Mouse (Mus musculus) adrenal gland, adult 18-20 months (tissue): Measurements from ENCODE around the gene Olfr263. TPM values are rescaled to one million over a fixed set of nuclear protein-coding genes. Genes with fewer than 3 reads are reported as not detected.
A peak's percentile ranks its signal among the peaks of the same experiment; 100 is the strongest.

ENCODE experiments used
- DNase-seq, 2 experiments: peaks; one replicate each; pipeline ENCODE4 v3.0.0; 2021 to 2022; ENCODE audit warnings: low spot score in 2 of 2
- total RNA-seq, 2 experiments: library from RNA; stranded (reverse); gene quantifications; 1 replicate in 1 of 2; 2 replicates in 1 of 2; pipeline ENCODE4 v1.2.3; 2021

The Olfr263 gene
- total RNA-seq, 2 experiments from 2014 or later = not detected

- DNase-seq = peak; percentile 74 to 82
Measured at GRCm38 (mm10) chr13:21169657-21170430, 40.4 kb downstream of the Olfr263 start.

GRCm38 (mm10) chr13:21170431-21171155 lies 41.2 kb downstream of the Olfr263 start:
- no peak for DNase-seq

- no peak for DNase-seq
Measured at GRCm38 (mm10) chr13:21171156-21171530, 41.7 kb downstream of the Olfr263 start.

- DNase-seq = no peak
Measured at GRCm38 (mm10) chr13:21171600-21172150, 42.2 kb downstream of the Olfr263 start.

GRCm38 (mm10) chr13:21172241-21173027 lies 43.0 kb downstream of the Olfr263 start:
- peak; percentile 65 to 70 for DNase-seq

- DNase-seq = peak; percentile 71 to 82
Measured at GRCm38 (mm10) chr13:21173072-21173471, 43.6 kb downstream of the Olfr263 start.

- no peak for DNase-seq
Measured at GRCm38 (mm10) chr13:21176733-21177132, 47.3 kb downstream of the Olfr263 start.

GRCm38 (mm10) chr13:21177657-21178056 lies 48.2 kb downstream of the Olfr263 start:
- DNase-seq = no peak

GRCm38 (mm10) chr13:21178364-21178763 lies 48.9 kb downstream of the Olfr263 start:
- DNase-seq = no peak

- peak in 1 of 2 experiments; percentile 36 for DNase-seq
Measured at GRCm38 (mm10) chr13:21179367-21179723, 49.9 kb downstream of the Olfr263 start, which contains the start of gene Trim27. Trim27 (plus strand) TSS chr13:21179445.

- peak; percentile 75 to 80 for DNase-seq
Measured at GRCm38 (mm10) chr13:21179724-21180550, 50.5 kb downstream of the Olfr263 start.

- DNase-seq = peak in 1 of 2 experiments; percentile 58
Measured at GRCm38 (mm10) chr13:21180551-21181530, 51.4 kb downstream of the Olfr263 start.

GRCm38 (mm10) chr13:21181996-21182395 lies 52.6 kb downstream of the Olfr263 start:
- DNase-seq = no peak

GRCm38 (mm10) chr13:21183066-21183465 lies 53.6 kb downstream of the Olfr263 start:
- DNase-seq = no peak

- no peak for DNase-seq
Measured at GRCm38 (mm10) chr13:21183661-21184060, 54.2 kb downstream of the Olfr263 start.

- no peak for DNase-seq
Measured at GRCm38 (mm10) chr13:21185521-21185920, 56.1 kb downstream of the Olfr263 start.
